In the genomic region with DNA sequence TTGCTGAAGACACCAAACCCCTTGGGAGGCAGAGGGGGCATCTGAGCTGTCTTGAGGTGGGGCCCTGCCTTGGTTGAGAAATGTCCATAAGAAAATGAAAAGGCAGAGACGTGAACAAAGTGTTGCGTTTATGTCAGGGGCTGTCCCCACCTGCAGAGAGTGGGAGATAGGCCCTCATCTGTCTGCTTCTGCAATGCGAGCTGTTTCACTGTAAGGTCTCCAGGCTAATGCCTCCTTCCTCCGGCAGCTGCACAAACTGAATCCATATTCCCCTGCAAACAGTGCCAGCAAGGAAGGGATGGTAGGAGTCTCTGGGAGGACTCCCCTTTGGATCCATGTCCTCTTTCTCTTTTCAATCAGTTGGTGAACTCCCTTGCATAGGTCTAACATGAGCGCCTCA, we compare ENCODE assay signal across 9 mouse cellular contexts.
DNase-seq lines count a peak whose midpoint lies in the region; ATAC-seq and TF ChIP-seq lines count a peak whose summit lies in the region.
"Had no signal": no experiment of that assay in that cellular context is flagged by ENCODE, and none has a peak within 500 bp of the region (broad histone marks: within the 10 kb centered on the region; RNA-seq: fewer than 3 reads in every experiment).

No protein-coding gene starts in this region.

- 51% methylated on average over 5 of the region's 5 CpGs for WGBS in heart, embryonic 11.5 days (ENCODE audit: insufficient replicate concordance)
- WGBS in hindbrain, embryonic 13.5 days = 40% methylated on average over 5 of the region's 5 CpGs
- 41% methylated on average over 5 of the region's 5 CpGs for WGBS in midbrain, embryonic 15.5 days

- H3K27me3 ChIP-seq in heart, embryonic 11.5 days (ENCODE audit: control insufficient read depth, insufficient read depth, low read length) = no peaks in the 10 kb centered on the region
- no peaks in the 10 kb centered on the region for H3K27me3 ChIP-seq in hindbrain, embryonic 13.5 days
- H3K27me3 ChIP-seq in midbrain, embryonic 15.5 days (replicated peaks) = no peaks in the 10 kb centered on the region
- H3K27me3 ChIP-seq: liver, embryonic 12.5 days had no signal

- DNase-seq in heart, adult 18-20 months = no peak
- peak; percentile 66 for DNase-seq in brain, embryonic 14.5 days (ENCODE audit: low read depth)
- DNase-seq in urinary bladder, adult 18-20 months (ENCODE audit: low spot score in 2 of 2) = no peak
- no peak for DNase-seq in urinary bladder, postnatal 14 days (ENCODE audit: low spot score)
- no peak for DNase-seq in lung, postnatal 10 days

- no peak overlapping the region for H3K9ac ChIP-seq in heart, embryonic 11.5 days (ENCODE audit: low read depth, low read length)
- H3K9ac ChIP-seq in hindbrain, embryonic 13.5 days = 0 out of 2 replicates have a peak overlapping the region, but pooled peaks have one; percentile 9
- 0 out of 2 replicates have a peak overlapping the region, but pooled peaks have one; percentile 3 for H3K9ac ChIP-seq in midbrain, embryonic 15.5 days
- H3K9ac ChIP-seq: liver, embryonic 12.5 days had no signal

- TF ChIP-seq POLR2A in brain, embryonic 14.5 days (IDR thresholded peaks at IDR 0.05; ENCODE audit: borderline replicate concordance, extremely low read depth, insufficient read depth, insufficient read length, poor library complexity, severe bottlenecking) = no peak

- H3K27ac ChIP-seq in heart, embryonic 11.5 days (ENCODE audit: low read depth, low read length) = peak overlapping the region; percentile 80
- peak overlapping the region; percentile 88 for H3K27ac ChIP-seq in hindbrain, embryonic 13.5 days
- H3K27ac ChIP-seq in midbrain, embryonic 15.5 days = peak overlapping the region; percentile 72
- H3K27ac ChIP-seq: liver, embryonic 12.5 days had no signal

- no peaks in the 10 kb centered on the region for H3K36me3 ChIP-seq in heart, embryonic 11.5 days (ENCODE audit: control insufficient read depth, insufficient read depth, low read length)
- no peaks in the 10 kb centered on the region for H3K36me3 ChIP-seq in hindbrain, embryonic 13.5 days
- H3K36me3 ChIP-seq in midbrain, embryonic 15.5 days (replicated peaks) = no peaks in the 10 kb centered on the region
- H3K36me3 ChIP-seq: liver, embryonic 12.5 days had no signal

- H3K9me3 ChIP-seq in heart, embryonic 11.5 days (replicated peaks; ENCODE audit: control insufficient read depth, low read length) = no peaks in the 10 kb centered on the region
- no peaks in the 10 kb centered on the region for H3K9me3 ChIP-seq in hindbrain, embryonic 13.5 days
- no peaks in the 10 kb centered on the region for H3K9me3 ChIP-seq in midbrain, embryonic 15.5 days
- H3K9me3 ChIP-seq: liver, embryonic 12.5 days had no signal

- H3K4me1 ChIP-seq in heart, embryonic 11.5 days (ENCODE audit: control insufficient read depth, insufficient read depth, low read length) = peaks cover 24% of the 10 kb centered on the region
- H3K4me1 ChIP-seq in hindbrain, embryonic 13.5 days (replicated peaks) = peaks cover 52% of the 10 kb centered on the region
- peaks cover 33% of the 10 kb centered on the region for H3K4me1 ChIP-seq in midbrain, embryonic 15.5 days
- H3K4me1 ChIP-seq: liver, embryonic 12.5 days had no signal

- H3K4me3 ChIP-seq in heart, embryonic 11.5 days (ENCODE audit: low read depth, low read length) = no peak overlapping the region
- no peak overlapping the region for H3K4me3 ChIP-seq in hindbrain, embryonic 13.5 days
- no peak overlapping the region for H3K4me3 ChIP-seq in midbrain, embryonic 15.5 days
- H3K4me3 ChIP-seq: liver, embryonic 12.5 days had no signal

- peak; percentile 10; the same call in 1 of the 2 replicates for ATAC-seq in heart, embryonic 11.5 days (replicated peaks; ENCODE audit: insufficient number of reproducible peaks, low FRiP score, low TSS enrichment)
- ATAC-seq in hindbrain, embryonic 13.5 days (ENCODE audit: low FRiP score) = peak; percentile 48
- peak; percentile 12 for ATAC-seq in midbrain, embryonic 15.5 days (replicated peaks)
- ATAC-seq: liver, embryonic 12.5 days had no signal

- no peak for TF ChIP-seq CTCF in brain, embryonic 14.5 days (IDR thresholded peaks at IDR 0.05; ENCODE audit: borderline replicate concordance, extremely low read depth, insufficient read depth, insufficient read length)

- peak overlapping the region; percentile 43 for H3K4me2 ChIP-seq in heart, embryonic 11.5 days
- H3K4me2 ChIP-seq in hindbrain, embryonic 13.5 days = peak overlapping the region; percentile 7
- H3K4me2 ChIP-seq in midbrain, embryonic 15.5 days = no peak overlapping the region
- H3K4me2 ChIP-seq: liver, embryonic 12.5 days had no signal
